Mouse (Mus musculus): Measurements from ENCODE around the gene Prkcd.

Prkcd gene

DNA sequence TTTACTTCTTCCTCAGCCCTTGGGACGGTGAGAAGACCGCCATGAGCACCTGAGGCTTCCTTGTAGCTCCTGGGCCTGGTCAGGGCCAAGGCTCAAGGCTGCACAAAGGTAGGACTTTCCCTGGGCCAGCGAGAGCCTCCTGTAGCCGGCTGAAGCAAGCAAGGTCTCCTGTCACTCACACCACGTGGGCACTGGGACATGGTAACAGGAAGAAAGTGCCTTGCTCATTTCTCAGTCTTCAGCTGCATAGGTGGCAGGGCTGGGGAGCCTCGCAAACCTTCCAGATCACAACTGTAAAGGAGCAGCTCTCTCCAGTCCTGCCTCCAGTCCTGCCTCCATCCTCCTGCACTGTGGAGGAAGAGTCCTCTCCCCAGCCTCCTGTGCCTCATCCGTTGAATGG is 50.2 kb downstream of the Prkcd start:
- DNase-seq (ENCODE audit: low read depth, low spot score): no peak

DNA sequence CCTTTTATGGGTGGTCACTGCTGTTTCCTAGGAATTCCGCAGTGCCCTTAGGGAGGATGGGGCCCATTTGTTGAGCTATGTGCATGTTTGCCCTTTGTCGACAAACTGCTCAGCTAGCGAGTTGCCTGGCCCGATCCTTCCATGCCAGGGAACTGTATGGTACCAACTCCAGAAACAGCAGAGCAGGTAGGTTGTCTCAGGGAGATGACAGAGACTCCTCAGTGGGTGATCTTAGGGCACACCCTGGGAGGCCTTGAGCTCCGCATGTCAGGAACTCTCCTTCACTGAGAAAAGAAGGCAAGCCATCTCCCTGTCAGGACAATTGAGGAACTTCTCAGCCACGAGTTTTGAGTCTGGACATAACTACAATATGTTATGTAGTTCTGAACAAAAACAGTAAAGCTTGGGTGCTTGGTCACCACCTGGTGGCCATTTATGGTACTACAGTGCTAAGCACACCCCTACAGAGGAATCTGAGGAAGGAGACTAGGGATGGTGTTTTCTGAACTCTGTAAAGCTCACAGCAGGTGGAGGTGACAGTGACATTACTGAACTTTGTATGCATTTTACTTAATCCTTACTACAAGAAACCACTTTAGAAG is 51.9 kb downstream of the Prkcd start:
- DNase-seq (ENCODE audit: low read depth, low spot score): peak; percentile 51

DNA sequence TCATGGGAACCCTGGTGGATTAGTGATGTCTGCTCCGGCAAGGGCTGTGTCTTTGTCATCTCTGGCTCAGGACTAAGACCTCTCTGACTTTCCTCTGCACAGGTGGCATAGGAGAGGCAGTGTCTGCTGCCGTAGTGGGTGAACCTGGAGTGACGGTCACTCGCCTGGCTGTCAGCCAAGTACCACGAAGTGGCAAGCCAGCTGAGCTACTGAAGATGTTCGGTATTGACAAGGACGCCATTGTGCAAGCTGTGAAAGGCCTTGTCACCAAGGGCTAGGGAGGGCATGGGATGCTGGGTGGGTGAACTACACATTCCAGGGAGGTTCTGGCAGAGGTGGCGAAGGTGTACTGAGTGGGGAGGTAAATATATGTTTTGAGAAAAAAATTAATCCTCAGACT is 52.8 kb downstream of the Prkcd start:
- no peak for DNase-seq (ENCODE audit: low read depth, low spot score)

DNA sequence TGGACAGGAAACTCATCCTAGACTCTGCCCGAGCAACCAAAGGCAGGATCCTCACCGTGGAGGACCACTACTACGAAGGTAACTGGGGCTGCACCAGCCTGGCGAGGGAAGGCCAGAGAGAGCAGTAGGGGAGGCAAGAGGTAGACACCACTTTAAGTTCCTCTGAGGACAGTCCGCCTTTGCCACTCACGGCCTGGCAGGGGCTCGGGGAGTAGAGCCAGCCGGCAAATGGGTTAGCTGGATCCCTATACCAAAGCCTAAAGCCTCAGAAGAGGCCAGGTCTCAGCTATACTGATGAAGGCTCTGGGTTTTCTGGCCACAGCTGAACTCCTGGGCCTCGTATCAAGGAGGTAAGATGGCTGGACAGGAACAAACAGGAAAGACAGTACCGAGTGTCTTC is 53.8 kb downstream of the Prkcd start:
- no peak for DNase-seq (ENCODE audit: low read depth, low spot score)

DNA sequence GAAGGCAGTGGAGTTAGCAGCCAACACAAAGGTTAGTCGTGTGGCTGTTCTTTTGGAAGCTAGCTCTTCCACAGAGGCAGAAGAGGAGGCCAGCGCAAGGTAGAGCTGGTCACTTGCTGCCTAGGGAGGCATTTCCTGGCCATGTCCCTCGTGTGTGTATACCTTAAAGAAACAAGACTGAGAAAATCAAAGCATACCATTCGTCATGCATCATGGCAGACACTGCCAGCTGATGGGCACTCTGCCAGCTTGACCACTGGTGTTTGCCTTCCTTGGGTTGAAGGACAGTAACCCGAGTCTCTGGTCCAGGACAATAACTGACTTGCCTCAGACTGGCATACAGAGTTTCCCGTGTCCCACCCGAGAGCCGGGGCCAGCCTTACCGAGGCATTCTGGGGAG is 55.7 kb downstream of the Prkcd start:
- no peak for DNase-seq (ENCODE audit: low read depth, low spot score)

DNA sequence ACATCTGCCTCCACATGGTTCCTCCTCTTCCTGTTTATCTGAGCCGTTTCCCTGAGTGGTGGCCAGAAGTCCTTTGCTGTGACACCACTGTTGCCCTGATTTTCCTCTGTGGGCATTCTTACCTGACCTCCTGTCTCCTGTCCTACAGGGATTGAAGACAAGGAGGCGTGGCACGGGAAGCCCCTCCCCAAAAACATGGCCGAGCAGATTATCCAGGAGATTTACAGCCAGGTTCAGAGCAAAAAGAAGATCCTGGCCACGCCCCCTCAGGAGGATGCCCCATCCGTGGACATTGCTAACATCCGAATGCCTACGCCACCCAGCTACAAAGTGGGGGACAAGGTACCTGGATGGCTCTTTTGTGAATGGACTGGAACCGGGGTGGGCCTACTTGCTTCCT is 58.0 kb downstream of the Prkcd start:
- no peak for DNase-seq (ENCODE audit: low read depth, low spot score)

DNA sequence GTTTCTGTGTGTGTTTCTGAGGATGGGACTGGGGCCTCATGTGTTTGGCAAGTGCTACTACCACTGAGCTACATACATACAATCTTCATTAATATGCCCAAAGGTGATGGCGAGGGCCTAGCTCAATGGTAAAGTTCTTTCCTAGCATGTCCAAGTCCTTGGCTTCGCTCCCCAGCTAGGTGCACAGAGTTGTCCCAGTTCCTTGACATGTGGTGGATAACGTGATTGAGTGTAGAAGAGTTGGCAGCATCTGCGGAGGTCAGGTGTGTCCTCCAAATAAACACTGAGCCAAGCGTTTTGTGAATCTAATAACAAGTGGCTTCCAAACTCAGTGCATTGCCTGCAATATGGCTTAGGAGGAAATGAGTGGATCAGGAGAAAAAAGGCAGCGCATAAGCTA is 59.7 kb downstream of the Prkcd start:
- no peak for DNase-seq (ENCODE audit: low read depth, low spot score)

DNA sequence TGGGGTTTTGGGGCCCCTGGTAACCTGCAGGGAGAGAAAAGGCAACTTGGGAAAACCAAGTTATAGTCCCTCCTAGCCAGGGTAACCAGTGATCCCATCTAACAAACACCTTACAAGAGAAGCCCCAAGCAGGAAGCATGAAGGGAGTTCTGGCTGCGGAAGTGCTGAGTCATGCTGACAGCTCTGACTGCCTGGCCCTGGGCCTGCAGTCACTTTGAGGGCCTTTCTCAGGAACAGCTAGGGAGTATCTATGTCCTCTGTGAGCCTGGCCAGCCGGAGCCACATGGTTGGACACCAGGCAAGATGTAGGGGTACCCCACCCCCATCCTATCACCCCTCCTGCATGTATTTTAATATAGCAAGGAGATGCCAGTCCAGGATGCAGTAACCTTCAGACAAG is 61.6 kb downstream of the Prkcd start:
- DNase-seq (ENCODE audit: low read depth, low spot score): peak; percentile 78

DNA sequence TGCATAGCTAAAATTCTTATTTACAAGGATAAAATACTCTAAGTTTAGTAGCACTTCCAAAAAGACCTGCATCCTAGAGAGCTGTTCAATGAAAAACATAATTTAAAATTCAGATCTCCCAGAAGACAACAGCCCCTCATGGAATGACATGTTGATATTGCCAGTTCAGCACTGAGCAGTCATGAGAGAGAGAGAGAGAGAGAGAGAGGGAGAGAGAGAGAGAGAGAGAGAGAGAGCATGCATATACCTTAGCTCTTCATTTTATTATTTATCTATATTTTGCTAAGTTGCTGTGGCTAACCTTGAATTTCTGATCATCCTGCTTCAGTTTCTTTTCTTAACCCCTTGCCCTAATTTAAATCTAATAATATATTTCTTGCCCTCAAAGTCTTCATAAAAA is 63.7 kb downstream of the Prkcd start:
- no peak for DNase-seq (ENCODE audit: low read depth, low spot score)

DNA sequence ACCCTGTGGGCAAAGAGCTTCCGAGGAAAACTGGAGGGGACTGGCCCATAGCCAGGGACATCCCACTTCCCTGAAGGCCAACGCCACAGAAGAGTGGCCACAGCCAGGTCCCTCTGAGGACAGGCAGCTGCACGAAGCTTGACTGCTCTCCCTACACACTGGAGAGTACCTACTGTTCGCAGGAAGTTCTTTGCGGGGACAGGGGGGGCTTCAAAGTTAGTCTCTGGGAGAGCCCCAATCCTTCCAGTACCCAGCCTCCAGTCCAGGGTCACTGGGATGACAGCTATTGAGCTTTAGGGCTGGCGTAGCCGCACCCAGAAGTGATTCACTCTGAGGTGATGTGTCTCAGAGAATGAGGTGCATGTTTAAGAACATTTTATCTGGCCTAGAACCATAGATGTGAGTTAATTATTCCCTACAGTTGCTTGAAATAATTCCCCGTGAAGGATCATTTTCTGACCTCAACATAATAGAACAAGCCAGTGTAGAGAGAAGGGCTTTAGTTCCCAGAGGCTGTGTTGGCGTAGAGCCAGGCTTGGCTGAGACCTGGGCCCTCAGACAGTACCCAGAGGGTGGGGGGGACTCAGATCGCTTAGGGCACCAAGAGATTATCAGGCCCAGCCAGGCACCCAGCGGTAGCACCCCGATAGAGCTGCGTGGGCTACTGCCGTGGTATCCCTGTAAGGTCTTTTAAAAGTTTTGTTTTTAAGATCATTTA is 64.4 kb downstream of the Prkcd start:
- DNase-seq (ENCODE audit: low read depth, low spot score): no peak

DNA sequence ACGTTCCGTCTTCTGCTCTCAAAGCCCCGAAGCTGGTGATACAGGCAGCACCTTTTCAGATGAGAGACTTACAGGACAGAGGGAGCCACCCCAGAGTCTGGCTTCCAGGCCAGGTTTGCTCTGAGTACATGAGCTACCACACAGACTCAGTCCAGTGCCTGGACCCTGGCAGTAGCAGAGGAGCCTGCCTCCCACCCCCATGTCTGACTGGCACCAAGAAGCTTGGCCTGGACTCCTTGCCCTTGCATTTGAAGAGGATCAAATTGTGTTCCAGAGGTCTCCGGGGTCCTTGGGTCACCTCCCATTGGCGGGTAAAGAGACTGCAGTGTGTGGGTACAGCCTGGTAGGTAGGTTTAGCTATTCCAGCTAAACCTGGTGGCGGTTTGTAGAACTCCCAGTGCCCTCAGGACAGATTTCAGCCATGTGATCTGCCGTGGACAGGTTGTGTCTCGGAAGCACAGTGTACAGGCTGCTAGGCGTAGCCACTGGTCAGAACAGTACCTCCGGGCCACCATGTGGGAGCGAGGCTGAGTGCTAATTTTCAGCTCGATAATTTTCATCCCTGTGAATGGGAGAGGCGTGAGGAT is 65.1 kb downstream of the Prkcd start:
- DNase-seq (ENCODE audit: low read depth, low spot score): no peak

DNA sequence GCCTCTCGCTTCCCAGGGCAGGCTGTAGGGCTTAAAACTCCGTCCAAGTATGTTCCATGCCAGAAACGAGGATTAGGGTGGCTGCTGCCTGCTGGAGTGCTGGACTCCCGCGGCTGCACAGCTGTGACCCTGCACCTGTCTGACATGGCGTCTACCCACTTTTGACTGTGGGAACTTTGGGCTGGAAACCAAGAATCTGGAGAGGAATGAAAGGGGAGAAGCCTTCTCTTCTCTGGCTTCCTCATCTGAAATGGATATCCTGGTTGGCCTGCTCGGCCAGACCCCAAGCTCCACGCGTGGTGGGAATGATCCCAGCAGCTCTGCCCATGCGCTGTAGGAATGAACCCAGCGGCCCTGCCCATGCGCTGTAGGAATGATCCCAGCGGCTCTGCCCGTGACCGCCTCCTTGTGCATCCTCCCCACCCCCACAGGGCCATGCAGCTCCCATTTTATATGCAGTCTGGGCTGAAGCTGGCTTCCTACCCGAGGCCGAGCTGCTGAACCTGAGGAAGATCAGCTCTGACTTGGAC is 66.6 kb downstream of the Prkcd start:
- DNase-seq (ENCODE audit: low read depth, low spot score): peak; percentile 87

DNA sequence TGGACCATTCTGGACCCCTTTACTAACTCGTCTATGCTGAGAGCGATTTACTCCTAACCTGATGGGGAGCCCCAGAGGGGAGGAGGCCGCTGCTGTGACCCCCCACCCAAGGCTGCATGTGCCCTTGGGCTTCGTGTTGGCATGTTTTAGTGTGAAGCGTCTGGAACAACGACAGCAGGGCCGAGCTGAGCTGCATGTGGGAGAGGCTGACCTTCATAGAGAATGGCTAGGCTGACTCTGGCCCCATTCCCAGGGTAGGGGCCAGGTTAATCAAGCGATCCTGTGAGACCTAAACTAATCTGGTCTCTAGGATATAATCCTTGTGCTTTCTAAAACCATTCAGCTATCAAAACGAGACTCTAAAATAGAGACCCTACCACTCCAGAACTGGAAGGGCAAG is 68.3 kb downstream of the Prkcd start:
- DNase-seq (ENCODE audit: low read depth, low spot score): no peak

DNA sequence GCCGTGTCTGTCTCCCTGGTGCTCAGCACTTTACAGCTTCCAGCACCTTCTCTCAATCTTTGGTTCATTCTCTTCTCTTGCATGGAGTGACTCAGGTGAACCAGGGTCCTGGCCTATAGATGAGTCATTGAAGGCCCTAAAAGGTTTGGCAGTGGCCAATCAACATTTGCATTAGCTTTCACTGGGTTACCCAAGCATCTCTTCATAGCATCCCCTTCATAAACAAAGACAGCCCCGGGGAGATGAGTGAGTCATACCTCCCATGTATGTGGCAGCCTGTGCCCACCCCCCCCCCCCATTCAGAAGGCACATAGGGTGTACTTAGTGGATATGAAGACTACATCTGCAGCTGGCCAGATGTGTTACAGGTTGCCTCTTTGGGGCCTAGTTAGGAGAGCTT is 69.4 kb downstream of the Prkcd start:
- no peak for DNase-seq (ENCODE audit: low read depth, low spot score)

DNA sequence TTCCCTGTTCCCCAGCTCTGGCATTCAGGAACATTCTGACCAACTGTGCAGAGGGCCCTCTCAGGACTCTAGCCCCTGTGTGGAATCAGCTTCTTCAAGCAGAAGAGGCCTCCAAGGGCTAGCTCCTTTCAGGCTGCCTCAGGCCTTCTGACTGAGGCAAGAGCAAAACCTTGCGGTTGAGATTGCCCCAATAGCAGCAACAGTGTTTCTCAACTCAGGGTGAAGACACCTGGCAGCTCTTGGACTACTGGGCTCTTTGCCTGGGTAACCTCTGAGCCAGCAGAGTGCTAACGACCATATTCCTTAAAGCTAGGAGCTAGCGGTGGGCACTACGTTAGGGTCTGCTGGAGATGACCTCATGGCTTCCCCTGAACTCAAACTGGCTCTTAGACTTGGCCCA is 72.8 kb downstream of the Prkcd start:
- DNase-seq (ENCODE audit: low read depth, low spot score): no peak

DNA sequence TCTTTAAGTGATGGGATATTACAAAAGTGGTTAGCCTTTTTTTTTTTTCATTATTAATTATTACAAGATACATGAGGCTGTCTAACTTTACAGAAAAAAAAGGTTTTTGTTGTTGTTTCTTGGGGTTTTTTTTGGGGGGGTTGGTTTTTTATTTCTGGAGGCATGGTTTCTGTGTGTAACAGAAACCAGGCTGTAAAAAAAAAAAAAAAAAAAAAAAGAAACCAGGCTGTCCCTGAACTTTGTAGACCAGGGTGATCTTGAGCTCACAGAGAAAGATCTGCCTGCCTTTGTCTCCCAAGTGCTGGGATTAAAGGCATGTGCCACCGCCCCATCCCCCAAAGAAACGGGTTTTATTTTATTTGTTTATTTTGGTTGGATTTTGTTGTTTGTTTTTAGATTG is 74.0 kb downstream of the Prkcd start:
- DNase-seq (ENCODE audit: low read depth, low spot score): no peak

DNA sequence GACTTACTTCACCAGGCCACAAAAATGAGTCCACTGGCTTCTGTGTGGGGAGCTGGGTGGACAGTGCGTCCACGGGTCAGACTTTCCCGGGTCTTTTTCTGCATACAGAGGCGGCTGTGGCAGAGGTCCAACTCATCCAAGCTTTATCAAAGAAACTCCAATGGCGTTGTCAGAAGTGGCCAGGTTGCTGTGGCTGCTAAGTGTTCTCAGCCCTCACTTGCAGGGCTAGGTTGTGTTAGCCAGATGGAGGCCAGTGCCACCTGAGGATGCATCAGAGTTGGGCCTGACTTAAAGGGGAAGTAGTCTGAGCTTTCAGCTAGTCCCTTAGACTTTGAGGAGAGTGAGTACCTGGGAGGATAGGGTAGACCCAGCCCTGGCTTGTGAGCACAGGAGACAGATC is 74.5 kb downstream of the Prkcd start:
- DNase-seq (ENCODE audit: low read depth, low spot score): no peak

DNA sequence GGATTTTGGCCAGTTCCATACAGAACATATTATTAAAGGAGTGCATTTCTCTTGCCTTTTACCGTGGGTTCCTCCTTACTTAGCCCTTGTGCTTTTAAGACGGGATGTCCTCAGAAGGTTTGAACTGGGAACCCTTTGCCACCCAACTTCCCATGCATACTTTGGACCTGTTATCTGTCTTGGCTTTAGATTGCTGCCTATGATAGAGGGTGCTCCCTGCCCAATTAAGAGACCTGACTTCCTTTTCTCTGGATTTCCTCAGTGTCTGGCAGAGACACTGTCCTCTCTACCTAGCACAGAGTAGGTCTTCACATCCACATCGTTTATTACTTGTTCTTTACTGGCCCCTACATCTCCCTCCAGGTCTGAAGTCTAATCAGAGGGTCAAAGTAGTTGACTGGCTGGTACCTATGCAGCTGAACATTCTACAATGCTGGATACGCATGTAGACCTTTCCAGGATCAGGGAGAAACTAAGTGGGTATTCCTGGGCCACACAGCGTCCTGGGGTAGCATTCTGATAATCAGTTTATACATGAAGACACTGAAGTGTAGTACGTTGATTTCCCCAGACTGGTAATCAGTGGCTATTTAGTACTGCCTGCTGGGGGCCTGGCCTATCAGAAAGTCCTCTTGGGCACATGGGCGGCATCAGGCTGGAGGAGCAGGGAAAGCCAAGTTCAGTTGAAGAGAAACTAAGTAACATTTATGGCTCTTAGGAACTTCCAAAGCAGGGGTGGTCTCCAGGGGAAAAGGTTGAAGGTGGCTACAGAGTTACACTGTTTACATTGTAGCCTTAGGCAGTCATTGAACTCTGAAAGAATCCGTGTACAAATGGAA is 75.6 kb downstream of the Prkcd start:
- DNase-seq (ENCODE audit: low read depth, low spot score): no peak

DNA sequence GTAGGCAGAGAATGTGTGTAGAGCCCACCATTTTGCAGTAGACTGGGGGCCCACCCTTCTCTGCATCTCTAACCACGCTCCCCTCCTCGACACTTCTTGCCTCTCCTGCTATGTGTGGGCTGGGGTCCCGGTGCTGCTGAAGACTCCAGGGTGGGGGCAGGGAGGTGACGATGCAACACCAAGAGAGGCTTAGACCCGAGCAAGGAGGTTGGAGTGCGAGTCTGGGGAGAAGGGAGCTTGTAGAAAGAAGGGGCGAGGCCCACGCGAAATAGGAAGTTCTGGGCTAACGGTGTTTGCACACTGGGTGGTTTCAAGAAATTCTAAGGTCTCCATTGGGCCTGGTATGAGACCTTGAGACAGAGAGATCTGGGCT is 76.2 kb downstream of the Prkcd start:
- no peak for DNase-seq (ENCODE audit: low read depth, low spot score)

DNA sequence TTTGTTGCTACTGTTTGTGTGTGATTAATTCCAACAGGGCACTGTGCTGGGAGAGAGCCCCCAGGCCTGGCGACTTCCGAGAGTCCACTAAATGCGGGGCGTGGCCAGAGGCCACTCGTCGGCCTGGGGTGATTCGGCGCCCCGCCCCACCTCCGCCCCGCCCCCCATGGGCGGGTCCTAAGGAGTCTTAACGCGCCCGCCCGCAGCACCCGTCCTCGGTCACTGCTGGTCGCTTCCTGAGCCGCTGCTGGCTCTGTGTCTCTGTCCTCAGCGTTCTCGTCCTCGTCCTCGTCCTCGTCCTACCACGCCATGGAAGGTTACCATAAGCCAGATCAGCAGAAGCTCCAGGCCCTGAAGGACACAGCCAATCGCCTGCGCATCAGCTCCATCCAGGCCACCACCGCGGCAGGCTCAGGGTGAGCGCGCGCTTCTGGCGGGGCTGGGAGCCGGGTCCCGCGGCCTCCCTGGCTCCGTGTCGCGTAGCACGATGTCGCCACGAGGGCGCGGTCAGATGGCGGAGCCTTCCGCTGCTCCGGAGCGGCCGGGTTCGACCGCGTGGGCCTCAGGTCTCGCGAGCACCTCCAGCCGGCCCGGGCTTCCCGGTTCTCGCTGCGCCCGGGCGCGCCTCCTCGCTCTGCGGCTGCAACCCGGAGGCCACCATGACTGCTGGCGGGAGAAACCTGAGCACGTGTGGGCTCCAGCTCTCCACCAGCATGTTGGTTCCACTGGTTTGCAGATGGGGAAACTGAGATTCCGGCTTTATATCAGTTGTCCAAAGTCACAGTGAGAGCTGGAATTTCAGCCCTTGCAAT is 76.8 kb downstream of the Prkcd start:
- peak; percentile 88 for DNase-seq (ENCODE audit: low read depth, low spot score)

DNA sequence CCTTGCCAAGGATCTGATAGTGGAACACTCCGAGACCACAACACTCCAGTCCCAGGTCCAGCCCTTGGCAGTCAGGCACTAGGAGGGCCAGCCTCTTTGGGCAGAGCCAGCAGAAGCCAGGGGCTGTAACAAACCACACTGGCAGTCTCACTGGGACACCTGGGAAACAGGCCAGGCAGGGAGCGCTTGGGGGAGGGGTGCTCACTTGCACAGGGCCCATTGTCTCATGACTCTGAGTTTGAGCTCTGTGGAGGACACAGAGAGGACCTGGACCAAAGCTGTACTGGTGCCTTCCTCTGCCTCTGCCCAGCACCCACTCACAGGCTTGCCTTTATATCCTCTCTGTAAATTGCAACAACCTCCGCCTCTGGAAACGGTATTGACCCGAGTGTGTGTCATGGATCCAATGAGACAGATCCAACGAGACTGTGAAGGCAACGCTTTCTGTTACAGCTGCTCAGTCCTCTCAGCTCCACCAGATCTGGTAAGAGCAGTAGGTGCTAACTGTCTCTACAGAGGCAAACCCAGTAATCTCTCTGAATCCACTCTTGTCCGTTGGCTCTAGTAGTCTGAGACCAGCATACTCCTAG is 77.8 kb downstream of the Prkcd start, which contains the start of gene Tkt:
TSS of gene Tkt (plus strand) at position 229 of the 590 bp plus-strand sequence.
- DNase-seq (ENCODE audit: low read depth, low spot score): peak; percentile 39

Data from skeletal muscle tissue, adult 2 months (tissue).